Mouse (Mus musculus): ENCODE measurements around the gene Prr22. TPM values are rescaled to one million over a fixed set of nuclear protein-coding genes. Genes with fewer than 3 reads are reported as not detected.

Prr22 gene
- polyA plus RNA-seq, 1 experiment from 2014 or later = 1.0 TPM

GRCm38 (mm10) chr17:56756703-56757399 lies 13.2 kb upstream of the Prr22 start:
- H3K9me3 ChIP-seq (replicated peaks; ENCODE audit: control insufficient read depth, low read length) = no peaks in the 10 kb centered on the region; the same call in 1 of the 2 replicates
- peaks cover 20% of the 10 kb centered on the region for H3K4me1 ChIP-seq (ENCODE audit: control insufficient read depth, insufficient read depth, low read length)
- peak overlapping the region; percentile 53 for H3K9ac ChIP-seq (ENCODE audit: low read depth, low read length)
- peaks cover 67% of the 10 kb centered on the region for H3K27me3 ChIP-seq (ENCODE audit: control insufficient read depth, insufficient read depth, low read length)
- no peaks in the 10 kb centered on the region for H3K36me3 ChIP-seq (ENCODE audit: control insufficient read depth, insufficient read depth, low read length)
- WGBS (ENCODE audit: insufficient replicate concordance) = 2% methylated on average over 51 of the region's 51 CpGs
- peak overlapping the region; percentile 52 for H3K4me3 ChIP-seq (ENCODE audit: low read depth, low read length)
- no peak overlapping the region for H3K27ac ChIP-seq (ENCODE audit: low read depth, low read length)
- no peak for ATAC-seq (replicated peaks; ENCODE audit: insufficient number of reproducible peaks, low FRiP score, low TSS enrichment)
- peak overlapping the region; percentile 72 for H3K4me2 ChIP-seq

- H3K36me3 ChIP-seq (ENCODE audit: control insufficient read depth, insufficient read depth, low read length) = no peaks in the 10 kb centered on the region
- under 1% methylated on average over 25 of the region's 48 CpGs for WGBS (ENCODE audit: insufficient replicate concordance)
- H3K9me3 ChIP-seq (replicated peaks; ENCODE audit: control insufficient read depth, low read length) = no peaks in the 10 kb centered on the region; the same call in 1 of the 2 replicates
- peak within 1 kb of the TSS; percentile 53 for H3K9ac ChIP-seq (ENCODE audit: low read depth, low read length)
- peak; percentile 54 for ATAC-seq (replicated peaks; ENCODE audit: insufficient number of reproducible peaks, low FRiP score, low TSS enrichment)
- peak within 1 kb of the TSS; percentile 54 for H3K27ac ChIP-seq (ENCODE audit: low read depth, low read length)
- H3K4me1 ChIP-seq (ENCODE audit: control insufficient read depth, insufficient read depth, low read length) = peaks cover 24% of the 10 kb centered on the region
- peak within 1 kb of the TSS; percentile 52 for H3K4me3 ChIP-seq (ENCODE audit: low read depth, low read length)
- H3K4me2 ChIP-seq = peak within 1 kb of the TSS; percentile 72
- H3K27me3 ChIP-seq (ENCODE audit: control insufficient read depth, insufficient read depth, low read length) = peaks cover 59% of the 10 kb centered on the region
These were observed 12.5 kb upstream of the Prr22 start, which contains the start of gene Nrtn for GRCm38 (mm10) chr17:56757416-56758123. Gene Nrtn, minus strand, starts transcription at chr17:56757530.

GRCm38 (mm10) chr17:56758132-56758531 lies 11.9 kb upstream of the Prr22 start:
- Histone ChIP-seq H3K9me3 (replicated peaks; ENCODE audit: control insufficient read depth, low read length) (no peaks in the 10 kb centered on the region; the same call in 1 of the 2 replicates), H3K9ac (ENCODE audit: low read depth, low read length) (no peak overlapping the region), H3K36me3 (ENCODE audit: control insufficient read depth, insufficient read depth, low read length) (no peaks in the 10 kb centered on the region), H3K4me3 (ENCODE audit: low read depth, low read length) (peak overlapping the region; percentile 52; the same call in 1 of the 2 replicates), H3K4me2 (peak overlapping the region; percentile 72; the same call in 1 of the 2 replicates), H3K27me3 (ENCODE audit: control insufficient read depth, insufficient read depth, low read length) (peaks cover 54% of the 10 kb centered on the region), H3K4me1 (ENCODE audit: control insufficient read depth, insufficient read depth, low read length) (peaks cover 30% of the 10 kb centered on the region), H3K27ac (ENCODE audit: low read depth, low read length) (peak overlapping the region; percentile 54)
- 6% methylated on average over 10 of the region's 12 CpGs for WGBS (ENCODE audit: insufficient replicate concordance)
- ATAC-seq (replicated peaks; ENCODE audit: insufficient number of reproducible peaks, low FRiP score, low TSS enrichment) = no peak

GRCm38 (mm10) chr17:56759261-56759660 lies 10.8 kb upstream of the Prr22 start:
- Histone ChIP-seq H3K27me3 (ENCODE audit: control insufficient read depth, insufficient read depth, low read length) (peaks cover 43% of the 10 kb centered on the region), H3K4me3 (ENCODE audit: low read depth, low read length) (no peak overlapping the region), H3K9ac (ENCODE audit: low read depth, low read length) (no peak overlapping the region), H3K27ac (ENCODE audit: low read depth, low read length) (no peak overlapping the region), H3K4me2 (no peak overlapping the region), H3K4me1 (ENCODE audit: control insufficient read depth, insufficient read depth, low read length) (peaks cover 31% of the 10 kb centered on the region), H3K36me3 (ENCODE audit: control insufficient read depth, insufficient read depth, low read length) (no peaks in the 10 kb centered on the region), H3K9me3 (replicated peaks; ENCODE audit: control insufficient read depth, low read length) (no peaks in the 10 kb centered on the region; the same call in 1 of the 2 replicates)
- ATAC-seq (replicated peaks; ENCODE audit: insufficient number of reproducible peaks, low FRiP score, low TSS enrichment) = no peak
- WGBS (ENCODE audit: insufficient replicate concordance) = 55% methylated on average over 7 of the region's 7 CpGs

GRCm38 (mm10) chr17:56761077-56761476 lies 9.0 kb upstream of the Prr22 start:
- Histone ChIP-seq H3K9ac (ENCODE audit: low read depth, low read length) (no peak overlapping the region), H3K27me3 (ENCODE audit: control insufficient read depth, insufficient read depth, low read length) (peaks cover 24% of the 10 kb centered on the region), H3K9me3 (replicated peaks; ENCODE audit: control insufficient read depth, low read length) (no peaks in the 10 kb centered on the region; the same call in 1 of the 2 replicates), H3K4me2 (no peak overlapping the region), H3K4me1 (ENCODE audit: control insufficient read depth, insufficient read depth, low read length) (peaks cover 37% of the 10 kb centered on the region), H3K4me3 (ENCODE audit: low read depth, low read length) (no peak overlapping the region), H3K27ac (ENCODE audit: low read depth, low read length) (no peak overlapping the region), H3K36me3 (ENCODE audit: control insufficient read depth, insufficient read depth, low read length) (no peaks in the 10 kb centered on the region)
- 70% methylated on average over 3 of the region's 3 CpGs for WGBS (ENCODE audit: insufficient replicate concordance)
- ATAC-seq (replicated peaks; ENCODE audit: insufficient number of reproducible peaks, low FRiP score, low TSS enrichment) = no peak

GRCm38 (mm10) chr17:56761991-56762410 lies 8.0 kb upstream of the Prr22 start:
- Histone ChIP-seq H3K4me3 (ENCODE audit: low read depth, low read length) (peak overlapping the region; percentile 47), H3K36me3 (ENCODE audit: control insufficient read depth, insufficient read depth, low read length) (peaks cover 3% of the 10 kb centered on the region), H3K9ac (ENCODE audit: low read depth, low read length) (peak overlapping the region; percentile 69), H3K4me1 (ENCODE audit: control insufficient read depth, insufficient read depth, low read length) (peaks cover 34% of the 10 kb centered on the region), H3K27me3 (ENCODE audit: control insufficient read depth, insufficient read depth, low read length) (peaks cover 15% of the 10 kb centered on the region), H3K4me2 (peak overlapping the region; percentile 86), H3K27ac (ENCODE audit: low read depth, low read length) (peak overlapping the region; percentile 85), H3K9me3 (replicated peaks; ENCODE audit: control insufficient read depth, low read length) (no peaks in the 10 kb centered on the region; the same call in 1 of the 2 replicates)
- under 1% methylated on average over 28 of the region's 28 CpGs for WGBS (ENCODE audit: insufficient replicate concordance)
- ATAC-seq (replicated peaks; ENCODE audit: insufficient number of reproducible peaks, low FRiP score, low TSS enrichment) = peak; percentile 68

- Histone ChIP-seq H3K9ac (ENCODE audit: low read depth, low read length) (peak overlapping the region; percentile 0; the same call in 1 of the 2 replicates), H3K4me2 (peak overlapping the region; percentile 86), H3K9me3 (replicated peaks; ENCODE audit: control insufficient read depth, low read length) (no peaks in the 10 kb centered on the region; the same call in 1 of the 2 replicates), H3K27ac (ENCODE audit: low read depth, low read length) (peak overlapping the region; percentile 85), H3K36me3 (ENCODE audit: control insufficient read depth, insufficient read depth, low read length) (peaks cover 11% of the 10 kb centered on the region), H3K4me3 (ENCODE audit: low read depth, low read length) (no peak overlapping the region; the same call in 1 of the 2 replicates), H3K4me1 (ENCODE audit: control insufficient read depth, insufficient read depth, low read length) (peaks cover 24% of the 10 kb centered on the region), H3K27me3 (ENCODE audit: control insufficient read depth, insufficient read depth, low read length) (peaks cover 5% of the 10 kb centered on the region)
- ATAC-seq (replicated peaks; ENCODE audit: insufficient number of reproducible peaks, low FRiP score, low TSS enrichment) = no peak
- WGBS (ENCODE audit: insufficient replicate concordance) = 41% methylated on average over 27 of the region's 27 CpGs
These were observed 7.0 kb upstream of the Prr22 start for GRCm38 (mm10) chr17:56762769-56763731.
